Mouse (Mus musculus) kidney, embryonic 16.5 days (tissue): Measurements from ENCODE around the gene Gm10840. TPM values are rescaled to one million over a fixed set of nuclear protein-coding genes. Genes with fewer than 3 reads are reported as not detected.
"Not testable (repeated sequence)": the region's sequence is repeated elsewhere in the genome, so short reads cannot be mapped to it uniquely, and the experiment has no call there.

Experiments
- ATAC-seq: fragments of 200-750 bp; cut with Nextera tagmentation; 2 replicates; pipeline ENCODE4 v1.8.0; 2017; ENCODE audit warnings: moderate TSS enrichment; ENCODE audit not compliant: low FRiP score, low TSS enrichment
- H3K27ac ChIP-seq: fragments of 300-500 bp; sonication (generic); 2 replicates; pipeline ENCODE4 v1.5.1; 2014; ENCODE audit warnings: low read length
- H3K27me3 ChIP-seq: fragments of 300-500 bp; sonication (generic); 2 replicates; pipeline ENCODE4 v1.6.1; 2014; ENCODE audit warnings: low read length, control low read depth, mixed read lengths; ENCODE audit not compliant: insufficient read depth
- H3K36me3 ChIP-seq: fragments of 300-500 bp; sonication (generic); 2 replicates; pipeline ENCODE4 v1.6.1; 2014; ENCODE audit warnings: low read length, control low read depth, mixed read lengths; ENCODE audit not compliant: insufficient read depth
- H3K4me1 ChIP-seq: fragments of 300-500 bp; sonication (generic); 2 replicates; pipeline ENCODE4 v1.6.1; 2014; ENCODE audit warnings: low read length, control low read depth, mixed read lengths; ENCODE audit not compliant: insufficient read depth
- H3K4me2 ChIP-seq: fragments of 300-500 bp; sonication (generic); replicated peaks from 2 replicates; pipeline ENCODE4 v1.6.1; 2014; ENCODE audit warnings: low read depth, low read length
- H3K4me3 ChIP-seq: fragments of 300-500 bp; sonication (generic); 2 replicates; pipeline ENCODE4 v1.5.1; 2014; ENCODE audit warnings: mild to moderate bottlenecking, low read length
- H3K9ac ChIP-seq: fragments of 300-500 bp; sonication (generic); replicated peaks from 2 replicates; pipeline ENCODE4 v1.6.1; 2014; ENCODE audit warnings: low read length
- H3K9me3 ChIP-seq: fragments of 300-500 bp; sonication (generic); 2 replicates; pipeline ENCODE4 v1.6.1; 2016; ENCODE audit warnings: low read length, control low read depth
- WGBS: fragments of 180-500 bp; shearing (Covaris S2); extraction: QIAGEN DNeasy Blood & Tissue Kit; methylation state at CpG from one replicate; pipeline ENCODE4 v1.1.7; 2014; 5-methylcytosine and 5-hydroxymethylcytosine counted together
- polyA plus RNA-seq: library from polyadenylated mRNA; unstranded; fragments of >200 nt; fragmentation: Nextera tagmentation; extraction: Ambion mirVana; gene quantifications from 2 replicates; pipeline ENCODE4 v1.2.1, GENCODE M21; 2015

Gene Gm10840
- not detected in 2 replicates for polyA plus RNA-seq

GRCm38 (mm10) chr11:106160841-106161721 lies at the start of gene Gm10840, which contains the start of gene Limd2:
Gene Gm10840 (plus strand): TSS chr11:106160850.
Gene Limd2 (minus strand): TSS chr11:106160860.
- Histone ChIP-seq H3K4me2 (peak within 1 kb of the TSS; percentile 92), H3K4me1 (peaks cover 22% of the 10 kb centered on the region), H3K27ac (peak within 1 kb of the TSS; percentile 89), H3K4me3 (peak within 1 kb of the TSS; percentile 80), H3K9ac (peak within 1 kb of the TSS; percentile 95), H3K9me3 (no peaks in the 10 kb centered on the region), H3K27me3 (no peaks in the 10 kb centered on the region), H3K36me3 (peaks cover 35% of the 10 kb centered on the region)
- ATAC-seq, result peak; percentile 39; the same call in 1 of the 2 replicates
- WGBS, result 29% methylated on average over 22 of the region's 22 CpGs

GRCm38 (mm10) chr11:106111688-106112087 lies 49.0 kb upstream of the Gm10840 start:
- Histone ChIP-seq H3K36me3 (peaks cover 17% of the 10 kb centered on the region), H3K27ac (no peak overlapping the region), H3K27me3 (no peaks in the 10 kb centered on the region), H3K9ac (no peak overlapping the region), H3K9me3 (no peaks in the 10 kb centered on the region), H3K4me3 (no peak overlapping the region), H3K4me1 (no peaks in the 10 kb centered on the region), H3K4me2 (no peak overlapping the region)
- ATAC-seq, result no peak

DNA sequence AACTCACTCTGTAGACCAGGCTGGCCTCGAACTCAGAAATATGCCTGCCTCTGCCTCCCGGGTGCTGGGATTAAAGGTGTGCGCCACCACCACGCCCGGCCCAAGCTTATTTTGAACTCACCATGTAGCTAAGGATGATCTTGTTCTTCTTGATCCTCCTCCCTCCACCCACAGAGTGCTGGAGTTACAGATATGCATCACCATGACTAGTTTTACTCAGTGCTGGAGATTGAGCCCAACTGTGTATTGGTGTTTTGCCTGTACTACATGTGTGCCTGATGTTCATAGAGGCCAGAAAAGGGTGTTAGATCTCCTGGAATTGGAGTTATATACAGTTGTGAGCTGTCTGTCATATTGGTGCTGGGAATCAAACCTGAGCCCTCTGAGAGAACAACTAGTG lies 38.4 kb upstream of the Gm10840 start:
- H3K27ac ChIP-seq, result peak overlapping the region; percentile 4; the same call in 1 of the 2 replicates

GRCm38 (mm10) chr11:106122736-106123135 lies 37.9 kb upstream of the Gm10840 start:
- Histone ChIP-seq H3K36me3 (peaks cover 44% of the 10 kb centered on the region), H3K4me3 (no peak overlapping the region), H3K27me3 (no peaks in the 10 kb centered on the region), H3K9ac (no peak overlapping the region), H3K27ac (peak overlapping the region; percentile 4; the same call in 1 of the 2 replicates), H3K9me3 (no peaks in the 10 kb centered on the region), H3K4me1 (no peaks in the 10 kb centered on the region), H3K4me2 (no peak overlapping the region)
- WGBS, result 78% methylated on average over 3 of the region's 3 CpGs
- no peak for ATAC-seq

More for the DNA sequence above, 38.4 kb upstream of the Gm10840 start:
- Histone ChIP-seq H3K27me3 (no peaks in the 10 kb centered on the region), H3K36me3 (peaks cover 47% of the 10 kb centered on the region), H3K9ac (no peak overlapping the region), H3K4me2 (no peak overlapping the region), H3K9me3 (no peaks in the 10 kb centered on the region), H3K4me1 (no peaks in the 10 kb centered on the region), H3K4me3 (no peak overlapping the region)
- ATAC-seq, result no peak
- 95% methylated on average over 5 of the region's 5 CpGs for WGBS

DNA sequence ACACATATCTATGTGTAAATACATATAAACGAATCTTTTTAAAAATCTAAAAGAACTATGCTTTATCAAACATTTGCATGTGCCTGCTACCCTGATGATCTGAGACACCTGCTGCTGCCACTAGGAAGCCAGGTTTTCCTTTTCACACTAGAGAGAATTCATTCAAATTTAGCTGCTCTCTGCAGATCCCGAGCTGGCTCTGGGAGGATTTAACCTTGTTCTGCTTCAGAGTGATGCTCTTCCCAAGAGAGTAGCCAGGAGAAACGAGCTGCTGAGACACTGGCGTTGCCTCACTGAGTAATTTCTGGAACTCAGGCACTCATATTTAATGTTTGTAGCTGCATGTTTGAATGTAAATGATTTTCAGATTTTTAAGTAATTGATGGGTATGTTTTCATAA lies 35.9 kb upstream of the Gm10840 start:
- peaks cover 34% of the 10 kb centered on the region for H3K36me3 ChIP-seq
- no peak for ATAC-seq

GRCm38 (mm10) chr11:106125827-106126226 lies 34.8 kb upstream of the Gm10840 start:
- Histone ChIP-seq H3K9ac (no peak overlapping the region), H3K4me3 (no peak overlapping the region), H3K4me1 (no peaks in the 10 kb centered on the region), H3K27me3 (no peaks in the 10 kb centered on the region), H3K27ac (no peak overlapping the region), H3K9me3 (no peaks in the 10 kb centered on the region), H3K36me3 (peaks cover 34% of the 10 kb centered on the region), H3K4me2 (no peak overlapping the region)
- no peak for ATAC-seq
- 78% methylated on average over 1 of the region's 1 CpGs for WGBS

More for the DNA sequence above, 35.9 kb upstream of the Gm10840 start:
- no peak overlapping the region for H3K4me2 ChIP-seq
- no peaks in the 10 kb centered on the region for H3K4me1 ChIP-seq
- WGBS, result 80% methylated on average over 4 of the region's 4 CpGs
- no peaks in the 10 kb centered on the region for H3K9me3 ChIP-seq
- H3K9ac ChIP-seq, result no peak overlapping the region
- no peak overlapping the region for H3K4me3 ChIP-seq
- H3K27ac ChIP-seq, result no peak overlapping the region
- H3K27me3 ChIP-seq, result no peaks in the 10 kb centered on the region

DNA sequence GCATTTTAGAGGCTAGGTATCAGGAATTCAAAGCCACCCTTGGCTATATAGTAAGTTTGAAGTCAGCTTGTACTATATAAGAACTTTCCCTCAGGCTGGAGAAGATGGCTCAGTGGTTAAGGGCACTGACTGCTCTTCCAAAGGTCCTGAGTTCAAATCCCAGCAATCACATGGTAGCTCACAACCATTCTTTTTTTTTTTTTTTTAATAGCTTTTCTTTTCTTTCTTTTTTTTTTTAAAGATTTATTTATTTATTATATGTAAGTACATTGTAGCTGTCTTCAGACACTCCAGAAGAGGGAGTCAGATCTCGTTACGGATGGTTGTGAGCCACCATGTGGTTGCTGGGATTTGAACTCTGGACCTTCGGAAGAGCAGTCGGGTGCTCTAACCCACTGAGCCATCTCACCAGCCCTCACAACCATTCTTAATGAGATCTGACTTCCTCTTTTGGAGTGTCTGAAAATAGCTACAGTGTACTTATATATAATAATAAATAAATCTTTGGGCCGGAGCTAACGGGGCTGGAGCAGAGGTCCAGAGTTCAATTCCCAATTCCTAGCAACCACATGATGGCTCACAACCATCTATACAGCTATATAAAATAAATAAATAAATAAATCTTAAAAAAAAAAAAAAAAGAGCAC lies 33.8 kb upstream of the Gm10840 start:
- H3K36me3 ChIP-seq, result peaks cover 34% of the 10 kb centered on the region
- not testable (repeated sequence) for H3K27ac ChIP-seq, H3K4me3 ChIP-seq, H3K4me1 ChIP-seq, H3K4me2 ChIP-seq, H3K27me3 ChIP-seq, H3K9ac ChIP-seq, H3K9me3 ChIP-seq, ATAC-seq
- 94% methylated on average over 4 of the region's 6 CpGs for WGBS

DNA sequence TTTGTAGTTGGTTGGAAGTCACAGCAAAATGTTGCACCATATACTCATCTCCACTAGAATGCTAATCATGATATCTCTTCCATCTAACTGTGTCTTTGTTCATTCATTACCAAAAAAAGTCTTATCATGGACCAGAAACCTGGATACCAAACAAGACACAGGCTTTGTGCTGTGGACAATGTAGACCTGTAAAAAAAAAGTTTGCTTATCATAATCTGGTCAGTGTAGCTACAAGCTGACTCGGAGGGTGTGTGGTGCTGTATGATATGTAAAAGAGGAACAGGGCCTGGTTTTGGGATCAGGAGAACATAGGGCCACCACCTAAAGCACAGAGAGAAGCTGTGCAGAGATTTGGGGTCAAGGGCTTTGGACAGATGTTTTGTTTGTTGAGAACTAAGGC lies 31.2 kb upstream of the Gm10840 start:
- peaks cover 22% of the 10 kb centered on the region for H3K36me3 ChIP-seq
- no peak for ATAC-seq
- 87% methylated on average over 1 of the region's 1 CpGs for WGBS

GRCm38 (mm10) chr11:106132516-106132915 lies 28.1 kb upstream of the Gm10840 start:
- no peak overlapping the region for H3K27ac ChIP-seq
- H3K4me2 ChIP-seq, result no peak overlapping the region
- no peak overlapping the region for H3K9ac ChIP-seq
- H3K4me3 ChIP-seq, result no peak overlapping the region
- no peaks in the 10 kb centered on the region for H3K27me3 ChIP-seq
- no peak for ATAC-seq
- H3K4me1 ChIP-seq, result peaks cover 16% of the 10 kb centered on the region; the same call in 1 of the 2 replicates
- 49% methylated on average over 5 of the region's 5 CpGs for WGBS
- peaks cover 19% of the 10 kb centered on the region; the same call in 1 of the 2 replicates for H3K36me3 ChIP-seq
- H3K9me3 ChIP-seq, result no peaks in the 10 kb centered on the region

More for the DNA sequence above, 31.2 kb upstream of the Gm10840 start:
- no peak overlapping the region for H3K4me3 ChIP-seq
- H3K9me3 ChIP-seq, result no peaks in the 10 kb centered on the region
- no peak overlapping the region for H3K27ac ChIP-seq
- no peak overlapping the region for H3K4me2 ChIP-seq
- no peaks in the 10 kb centered on the region for H3K27me3 ChIP-seq
- no peak overlapping the region for H3K9ac ChIP-seq
- H3K4me1 ChIP-seq, result peaks cover 6% of the 10 kb centered on the region; the same call in 1 of the 2 replicates
